Mouse (Mus musculus) frontal cortex, postnatal 36 days (tissue): ENCODE data around the gene Slf2.

Experiments
- DNase-seq, 2 experiments: peaks; one replicate each; pipeline ENCODE4 v3.0.0; 2022; ENCODE audit warnings: low spot score in 2 of 2

Slf2 gene

DNA sequence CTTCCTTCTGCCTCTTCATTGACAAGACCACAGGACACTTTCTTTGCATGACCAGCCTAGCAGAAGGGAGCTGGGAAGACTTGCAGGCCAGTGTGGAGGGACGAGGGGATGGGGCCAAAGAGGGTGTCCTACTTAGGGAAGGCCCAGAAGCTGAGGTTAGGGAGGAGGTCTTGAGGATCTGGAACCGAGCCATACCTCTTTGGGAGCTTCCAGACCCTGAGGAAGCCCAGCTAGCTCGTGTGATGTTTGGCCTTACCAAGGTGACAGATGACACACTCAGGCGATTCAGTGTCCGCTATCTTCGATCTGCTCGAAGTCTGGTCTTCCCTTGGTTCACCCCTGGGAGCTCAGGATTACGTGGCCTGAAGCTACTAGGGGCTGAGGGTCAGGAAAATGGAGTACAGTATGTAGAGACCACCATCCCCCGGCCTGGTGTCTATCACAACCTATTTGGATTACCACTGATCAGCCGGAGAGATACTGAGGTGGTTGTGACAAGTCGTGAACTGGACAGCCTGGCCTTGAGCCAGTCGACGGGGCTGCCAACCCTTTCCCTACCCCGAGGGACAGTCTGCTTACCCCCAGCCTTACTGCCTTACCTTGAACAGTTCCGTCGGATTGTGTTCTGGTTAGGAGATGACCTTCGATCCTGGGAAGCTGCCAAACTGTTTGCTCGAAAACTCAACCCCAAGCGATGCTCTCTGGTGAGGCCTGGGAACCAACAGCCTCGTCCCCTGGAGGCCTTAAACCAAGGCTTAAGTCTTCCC lies 76.7 kb downstream of the Slf2 start:
- no peak for DNase-seq

DNA sequence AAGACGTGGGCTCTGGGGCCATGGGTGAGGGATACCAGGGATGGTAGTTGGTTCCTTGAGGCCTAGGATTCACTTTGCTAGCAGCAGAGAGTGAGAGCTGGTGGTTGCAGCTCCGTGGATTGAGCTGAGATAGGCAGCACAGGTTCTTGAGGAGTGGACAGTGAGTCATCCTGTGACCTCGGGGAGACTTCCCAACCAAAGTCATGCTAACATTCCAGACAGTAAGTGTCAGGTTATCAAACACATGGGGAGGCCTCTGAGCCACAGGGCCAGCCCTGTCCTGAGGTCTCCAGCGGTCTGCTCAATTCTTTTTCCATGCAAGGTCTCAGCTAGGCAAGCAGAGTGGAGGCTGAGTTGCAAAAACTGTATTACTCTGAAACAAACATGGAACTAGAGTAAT lies 79.7 kb downstream of the Slf2 start:
- no peak for DNase-seq

DNA sequence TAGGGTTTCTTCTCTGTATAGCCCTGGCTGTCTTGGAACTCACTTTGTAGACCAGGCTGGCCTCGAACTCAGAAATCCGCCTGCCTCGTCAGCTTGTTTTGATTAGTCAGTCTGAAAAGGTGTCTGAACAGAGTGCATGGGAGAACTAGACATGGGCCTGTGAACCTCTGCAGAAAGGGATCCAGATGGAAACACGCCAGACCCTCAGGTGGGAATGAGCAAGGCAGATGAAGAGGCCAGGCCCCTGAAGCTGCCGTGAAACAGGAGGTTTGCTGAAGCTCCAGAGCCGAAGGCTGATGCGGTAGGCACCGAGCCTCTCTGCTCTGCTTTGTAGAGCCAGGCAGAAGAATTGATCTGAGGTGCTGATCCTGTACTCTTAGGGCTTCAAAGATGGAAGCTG lies 81.3 kb downstream of the Slf2 start:
- no peak for DNase-seq

DNA sequence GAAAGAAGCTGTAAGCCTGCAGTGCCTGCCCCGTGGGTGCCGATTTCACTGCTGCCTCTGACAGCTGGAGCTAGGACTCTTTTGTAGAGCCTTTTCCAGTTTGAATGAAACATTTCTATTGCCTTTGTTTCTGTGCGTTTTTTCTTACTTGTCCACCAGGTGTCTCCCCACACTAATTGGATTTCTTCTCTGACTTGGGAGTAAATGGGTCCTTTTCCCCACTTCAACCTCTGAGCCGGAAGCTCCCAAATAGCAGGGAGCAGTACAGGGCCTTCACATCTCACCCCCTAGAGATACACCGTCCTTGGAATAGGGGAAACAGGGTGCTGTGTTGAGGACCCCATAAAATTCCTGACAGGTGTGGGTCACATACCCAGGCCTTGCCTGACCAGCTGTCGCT lies 81.7 kb downstream of the Slf2 start:
- no peak for DNase-seq

DNA sequence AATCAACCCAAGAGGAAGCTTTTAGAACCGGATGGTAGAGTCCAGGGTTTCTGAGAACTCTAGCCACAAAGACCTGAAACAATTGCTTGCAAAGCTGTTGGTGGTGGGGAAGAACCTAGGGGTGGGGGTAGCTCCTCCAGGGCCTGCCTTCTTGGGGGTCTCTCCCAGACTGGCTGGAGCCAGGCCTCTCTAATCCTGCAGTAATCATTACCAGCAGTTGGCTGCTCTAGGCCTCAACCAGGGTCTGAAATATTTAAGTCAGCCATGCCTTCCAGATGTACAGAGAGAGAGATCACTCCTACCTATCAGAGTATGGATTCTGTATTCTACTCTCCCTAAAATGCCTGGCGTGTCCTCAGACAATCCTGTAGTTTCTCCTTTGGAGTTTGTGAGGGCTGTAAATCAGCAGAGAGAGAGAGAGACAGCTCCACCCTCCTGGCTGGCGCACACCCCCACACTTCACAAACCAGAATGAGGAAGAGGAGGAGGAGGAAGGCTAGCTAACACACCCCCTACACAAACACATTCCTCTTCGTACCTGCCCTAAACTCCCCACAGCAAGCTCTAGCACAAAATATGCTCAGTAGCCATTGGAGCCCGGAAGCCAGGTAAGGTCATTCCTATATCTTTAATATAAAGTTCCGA lies 82.8 kb downstream of the Slf2 start:
- no peak for DNase-seq

DNA sequence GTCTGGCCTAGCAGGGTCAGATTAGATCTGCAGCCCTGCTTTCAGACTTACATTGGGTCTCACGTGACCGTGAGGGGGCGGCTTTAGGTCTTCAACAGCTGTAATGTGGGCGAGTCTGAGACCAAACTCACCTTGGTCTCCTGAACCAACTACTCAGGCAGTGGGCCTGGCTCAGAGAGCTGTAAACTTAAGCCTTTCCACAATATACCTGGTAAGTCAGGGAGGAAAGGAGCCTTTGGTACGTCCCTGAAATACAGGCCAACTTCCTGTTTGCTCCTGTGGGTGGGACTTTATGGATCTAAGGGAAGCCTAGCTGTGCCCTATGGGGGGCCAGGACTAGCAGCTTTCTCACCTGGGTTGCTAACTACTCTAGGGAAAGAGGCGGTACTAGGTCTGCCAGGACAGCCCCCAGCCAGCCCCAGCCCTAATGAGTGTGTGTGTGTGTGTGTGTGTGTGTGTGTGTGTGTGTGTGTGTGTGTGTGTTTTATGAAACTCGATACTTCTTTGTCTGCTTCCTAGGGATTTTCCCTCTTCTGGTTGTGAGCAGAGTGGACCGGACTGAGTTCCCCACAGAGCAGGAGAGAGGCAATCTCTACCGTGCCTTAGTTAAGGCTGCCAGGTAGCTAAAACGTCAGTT lies 83.5 kb downstream of the Slf2 start, which contains the start of gene Lzts2:
TSS of gene Lzts2 (plus strand) at position 80 of the 637 bp plus-strand sequence.
- DNase-seq: no peak

DNA sequence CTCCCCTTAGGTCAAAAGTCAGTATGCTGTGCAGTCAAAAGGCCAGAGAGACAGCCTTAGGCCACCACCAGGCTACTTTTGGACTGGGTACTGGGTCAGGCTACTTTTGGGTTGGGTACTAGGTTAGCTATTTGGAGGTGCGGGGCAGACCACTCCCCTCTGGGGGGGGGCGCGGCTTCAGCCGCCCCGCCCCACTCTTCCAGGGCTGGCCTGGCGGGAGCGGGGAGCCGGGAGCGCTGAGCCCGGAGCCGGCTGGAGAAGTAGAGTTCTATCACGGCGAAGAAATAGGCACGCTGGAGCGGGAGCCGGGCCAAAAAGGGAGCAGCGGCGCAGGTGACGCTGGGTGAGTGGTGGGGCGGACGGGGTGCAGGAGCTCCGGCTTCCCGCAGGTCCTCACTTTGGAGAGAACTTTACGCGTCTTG lies 84.0 kb downstream of the Slf2 start:
- peak in 1 of 2 experiments; percentile 32 for DNase-seq

DNA sequence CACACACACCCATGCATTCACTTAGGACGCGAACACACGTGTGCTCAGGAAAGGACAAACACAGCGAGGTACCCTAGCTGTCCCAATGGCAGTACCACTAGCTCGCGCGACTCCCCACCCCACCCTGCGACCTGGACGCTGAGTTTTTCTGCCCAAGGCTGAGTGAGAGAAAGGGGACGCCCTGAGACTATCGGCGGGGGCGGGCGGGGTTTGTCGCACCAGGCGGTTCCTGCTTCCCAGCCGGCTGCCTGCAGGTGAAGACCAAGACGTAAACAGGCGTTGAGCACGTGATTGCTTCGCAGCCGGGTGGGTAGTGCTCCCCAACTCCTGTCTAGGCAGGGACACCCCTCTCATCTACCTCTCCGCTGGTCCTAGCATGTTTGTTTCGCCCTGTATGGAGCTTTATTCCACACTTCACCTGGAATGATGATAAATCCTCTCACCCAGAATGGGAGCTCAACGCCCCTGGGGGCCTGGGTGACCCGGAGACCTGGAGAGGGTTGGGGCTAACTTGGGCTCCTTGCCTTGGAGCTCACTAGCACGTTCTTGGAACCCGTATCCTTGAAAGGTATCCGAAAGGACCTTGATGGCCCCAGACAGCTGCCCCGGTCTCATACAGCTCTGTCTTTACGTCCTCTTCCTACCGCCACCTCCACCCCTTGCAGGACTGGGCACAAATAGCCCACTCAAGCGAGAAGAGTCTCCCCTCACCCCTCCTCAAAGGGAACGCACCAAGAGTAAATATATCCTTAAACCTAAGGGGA lies 84.7 kb downstream of the Slf2 start:
- peak in 1 of 2 experiments; percentile 27 for DNase-seq

DNA sequence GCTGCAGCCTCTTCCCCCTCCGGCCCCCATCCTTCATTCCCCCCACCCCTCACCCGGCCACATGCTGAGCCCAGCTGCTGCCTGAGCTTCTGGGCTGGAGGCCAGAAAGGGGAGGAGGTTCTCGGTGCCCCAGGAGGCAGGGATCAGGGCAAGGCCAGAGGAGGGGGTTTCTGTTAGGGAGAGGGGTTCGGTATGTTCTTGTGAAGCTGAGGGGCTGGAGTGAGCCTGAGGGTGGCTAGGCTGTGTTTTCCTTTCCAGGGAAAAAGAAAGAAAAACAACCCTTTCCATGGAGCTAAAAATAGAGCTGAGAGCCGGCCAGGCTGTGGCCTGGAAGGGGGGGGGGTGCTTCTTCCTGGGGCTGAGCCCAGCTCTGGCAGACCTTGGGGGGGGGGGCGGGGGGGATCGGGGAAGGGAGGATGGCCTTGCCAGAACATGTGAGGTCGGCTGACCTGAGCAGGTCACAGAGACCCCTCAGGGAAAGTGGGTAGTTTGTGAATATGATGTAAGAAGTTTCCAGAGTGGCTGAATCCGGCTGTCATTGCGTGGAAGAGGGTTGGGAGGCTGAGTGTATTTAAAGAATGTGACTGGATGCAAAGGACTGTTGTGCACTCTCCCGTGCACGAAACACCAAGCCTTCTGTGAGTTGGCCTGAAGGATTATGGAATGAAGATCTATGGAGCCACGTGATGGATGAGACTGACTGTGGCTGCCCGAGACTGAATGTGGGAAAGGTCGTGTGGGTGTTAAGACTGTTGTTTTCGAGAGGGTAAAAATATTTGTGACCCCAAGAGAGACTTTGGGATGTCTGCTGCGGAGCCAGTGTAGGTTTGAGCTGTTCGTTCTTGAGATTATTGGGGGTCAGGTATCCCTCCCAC lies 85.6 kb downstream of the Slf2 start:
- DNase-seq: peak; percentile 52 to 75

DNA sequence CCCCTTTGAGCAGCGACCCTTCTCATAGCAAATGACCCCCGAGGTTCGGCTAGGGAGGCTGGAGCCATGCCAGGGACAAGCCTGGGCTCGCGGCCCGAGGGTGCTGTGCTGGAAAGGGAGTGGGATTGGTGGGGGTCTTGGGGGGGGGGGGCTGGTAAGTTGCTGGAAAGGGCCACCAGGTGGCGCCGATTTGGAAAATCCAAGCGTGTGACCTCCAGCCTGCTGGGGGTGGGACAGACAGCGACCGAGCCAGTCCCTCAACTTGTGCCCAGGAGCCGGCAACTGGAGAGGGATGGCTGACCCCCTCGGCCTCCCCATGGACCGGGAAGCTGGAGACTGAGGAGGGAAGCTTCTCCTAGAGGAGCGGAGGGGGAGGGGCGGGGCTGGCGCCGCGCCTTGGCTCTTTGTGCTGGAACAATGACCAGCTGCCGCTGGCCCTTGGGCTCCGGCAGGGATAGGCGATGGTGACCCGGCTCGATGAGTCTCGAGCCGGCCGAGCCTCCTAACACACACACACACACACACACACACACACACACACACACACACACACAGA lies 86.3 kb downstream of the Slf2 start:
- DNase-seq: peak; percentile 64 to 66

DNA sequence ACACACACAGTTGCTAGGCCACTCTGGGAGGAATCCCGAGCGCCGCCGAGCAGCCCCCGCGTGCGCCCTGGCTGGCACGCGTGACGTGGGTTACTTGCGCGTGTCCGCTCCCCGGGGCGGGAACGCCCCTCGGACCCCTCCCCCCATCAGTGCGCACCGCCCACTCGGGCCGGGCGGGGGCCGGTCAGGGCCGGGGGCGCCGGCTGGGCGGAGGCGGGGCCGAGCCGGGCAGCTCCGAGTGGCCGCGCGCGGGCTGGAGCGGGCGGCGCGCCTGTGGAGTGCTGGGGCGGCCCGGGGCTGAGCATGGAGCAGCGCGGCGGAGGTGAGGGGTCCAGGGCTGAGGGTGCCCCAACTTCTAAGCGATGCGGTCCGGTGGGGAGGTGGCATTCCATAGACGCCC lies 87.0 kb downstream of the Slf2 start:
- peak; percentile 72 to 81 for DNase-seq

DNA sequence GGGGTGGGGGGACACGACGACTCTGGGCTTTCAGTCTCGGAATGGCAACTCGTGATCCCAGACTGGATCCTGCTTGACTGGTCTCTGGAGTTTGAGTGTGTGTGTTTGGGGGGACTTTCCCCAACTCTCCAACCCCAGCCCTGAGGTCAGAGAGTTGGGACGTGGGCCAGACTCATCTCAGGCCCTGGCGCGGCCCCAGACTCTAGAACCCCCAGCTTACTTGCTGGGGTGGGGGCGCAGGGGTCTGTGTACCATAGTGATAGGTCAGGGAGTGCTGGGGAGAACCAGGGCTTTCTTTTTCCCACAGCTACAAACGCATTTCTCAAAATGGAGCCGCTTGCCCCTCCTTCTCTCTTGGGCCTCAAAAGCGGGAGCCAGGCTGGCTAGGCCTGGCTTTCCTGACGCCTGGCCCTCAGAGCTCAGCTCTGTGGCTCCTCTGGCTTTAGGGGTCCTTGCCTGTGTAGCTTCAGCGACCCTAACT lies 87.4 kb downstream of the Slf2 start:
- DNase-seq: no peak

DNA sequence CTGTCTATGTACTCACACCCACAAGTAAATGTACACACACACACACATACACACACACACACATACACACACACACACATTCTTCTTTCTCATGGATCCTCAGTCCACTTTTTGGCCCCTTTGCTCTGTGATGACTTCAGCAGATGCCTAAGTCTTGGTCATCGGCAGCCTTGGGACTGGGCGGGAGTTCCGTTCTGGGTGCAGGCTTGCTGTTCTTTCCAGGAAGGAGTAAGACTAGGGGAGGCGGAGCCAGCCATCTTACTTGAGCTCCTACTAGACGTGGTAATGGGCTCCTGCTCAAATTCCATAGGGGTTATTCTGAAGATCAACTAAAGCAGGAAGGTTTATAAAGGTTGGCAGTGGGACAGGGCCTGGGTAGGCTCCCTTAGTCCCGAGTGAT lies 89.4 kb downstream of the Slf2 start:
- DNase-seq: no peak

DNA sequence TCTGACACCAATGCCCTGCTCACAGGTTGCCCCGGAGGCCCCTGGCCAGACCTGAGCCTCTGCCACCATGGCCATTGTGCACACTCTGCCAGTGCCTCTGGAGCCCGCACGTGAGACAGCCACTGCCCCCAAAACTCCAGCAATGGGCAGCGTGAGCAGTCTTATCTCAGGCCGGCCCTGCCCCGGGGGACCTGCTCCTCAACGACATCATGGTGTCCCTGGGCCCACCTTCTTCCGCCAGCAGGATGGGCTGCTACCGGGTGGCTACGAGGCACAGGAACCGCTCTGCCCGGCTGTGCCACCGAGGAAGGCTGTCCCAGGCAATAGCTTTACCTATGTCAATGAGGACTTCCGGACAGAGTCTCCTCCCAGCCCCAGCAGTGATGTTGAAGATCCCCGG lies 90.4 kb downstream of the Slf2 start:
- no peak for DNase-seq

DNA sequence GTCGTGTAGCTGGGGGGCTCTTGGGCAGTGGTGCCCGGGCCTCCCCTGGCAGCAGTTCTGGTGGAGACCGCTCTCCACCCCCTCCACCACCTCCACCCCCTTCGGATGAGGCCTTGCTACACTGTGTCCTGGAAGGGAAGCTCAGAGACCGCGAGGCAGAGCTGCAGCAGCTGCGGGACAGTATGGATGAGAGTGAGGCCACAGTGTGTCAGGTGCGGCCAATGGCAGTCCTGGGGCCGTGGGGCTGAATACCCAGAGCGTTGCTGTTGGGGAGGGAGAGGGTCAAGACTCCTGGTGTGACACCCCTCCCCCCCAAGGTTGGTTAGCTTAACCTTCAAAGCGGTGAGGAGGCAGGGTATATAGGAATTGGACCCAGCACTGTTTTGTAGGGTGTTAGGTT lies 93.0 kb downstream of the Slf2 start:
- no peak for DNase-seq

DNA sequence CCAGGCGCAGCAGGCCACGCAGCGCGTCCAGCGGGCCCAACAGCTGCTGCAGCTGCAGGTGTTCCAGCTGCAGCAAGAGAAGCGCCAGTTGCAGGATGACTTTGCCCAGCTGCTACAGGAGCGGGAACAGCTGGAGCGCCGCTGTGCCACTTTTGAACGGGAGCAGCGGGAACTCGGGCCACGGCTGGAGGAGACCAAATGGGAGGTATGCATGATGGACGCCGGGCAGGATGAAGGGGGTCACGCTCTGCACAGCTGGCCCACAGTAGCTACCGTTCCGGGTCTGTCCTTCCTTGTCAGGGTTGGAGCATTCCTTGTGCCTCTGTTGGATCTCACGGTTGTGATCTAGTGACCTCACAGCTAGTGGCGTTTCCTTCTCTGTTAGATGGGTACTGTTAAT lies 93.8 kb downstream of the Slf2 start:
- DNase-seq: no peak

DNA sequence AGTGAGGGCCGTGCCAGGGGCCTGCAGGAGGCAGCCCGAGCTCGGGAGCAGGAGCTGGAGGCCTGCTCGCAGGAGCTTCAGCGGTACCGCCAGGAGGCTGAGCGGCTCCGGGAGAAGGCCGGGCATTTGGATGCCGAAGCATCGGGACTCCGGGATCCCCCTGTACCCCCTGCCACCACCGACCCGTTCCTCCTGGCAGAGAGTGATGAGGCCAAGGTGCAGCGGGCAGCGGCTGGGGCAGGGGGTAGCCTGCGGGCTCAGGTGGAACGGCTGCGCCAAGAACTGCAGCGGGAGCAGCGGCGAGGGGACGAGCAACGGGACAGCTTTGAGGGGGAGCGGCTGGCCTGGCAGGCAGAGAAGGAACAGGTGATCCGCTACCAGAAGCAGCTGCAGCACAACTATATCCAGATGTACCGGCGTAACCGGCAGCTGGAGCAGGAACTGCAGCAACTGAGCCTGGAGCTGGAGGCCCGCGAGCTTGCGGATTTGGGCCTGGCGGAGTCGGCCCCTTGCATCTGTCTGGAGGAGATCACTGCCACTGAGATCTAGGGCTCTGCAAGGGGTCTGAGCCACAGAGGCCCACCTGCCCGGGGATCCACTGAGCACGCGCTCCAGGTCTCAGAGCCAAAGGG lies 95.1 kb downstream of the Slf2 start:
- no peak for DNase-seq

DNA sequence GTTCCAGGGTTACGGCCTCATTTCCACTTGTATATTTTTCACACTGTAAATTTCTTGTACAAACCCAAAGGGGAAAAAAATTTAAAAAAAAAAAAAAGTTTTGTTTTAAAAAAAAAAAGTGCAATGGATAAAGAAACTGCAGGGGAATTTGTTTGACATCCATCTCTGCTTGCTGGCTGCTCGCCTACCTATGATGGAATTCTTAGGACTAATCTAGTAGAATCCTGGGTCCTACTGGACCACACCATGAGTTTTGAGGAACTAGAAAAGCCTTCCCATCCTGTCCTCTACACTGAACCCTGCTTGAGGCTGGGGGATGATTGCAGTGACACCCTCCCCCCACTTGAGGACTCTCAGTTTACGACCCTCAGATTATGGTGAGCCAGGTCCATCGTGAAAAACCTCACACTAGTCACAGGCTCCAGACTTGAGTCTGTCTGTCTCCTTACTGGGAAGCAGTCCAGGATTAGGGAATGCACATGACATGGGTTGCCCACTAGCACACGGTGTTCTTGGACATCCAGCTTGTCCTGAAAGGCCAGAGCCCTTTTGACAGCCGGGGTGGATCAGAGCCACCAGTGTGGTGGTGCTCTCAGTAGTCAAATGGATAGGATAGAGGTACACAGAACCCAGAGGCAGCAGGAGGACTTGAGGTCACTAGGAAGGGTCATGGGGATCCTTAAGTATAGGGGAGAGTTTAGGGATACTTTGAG lies 96.2 kb downstream of the Slf2 start:
- no peak for DNase-seq

DNA sequence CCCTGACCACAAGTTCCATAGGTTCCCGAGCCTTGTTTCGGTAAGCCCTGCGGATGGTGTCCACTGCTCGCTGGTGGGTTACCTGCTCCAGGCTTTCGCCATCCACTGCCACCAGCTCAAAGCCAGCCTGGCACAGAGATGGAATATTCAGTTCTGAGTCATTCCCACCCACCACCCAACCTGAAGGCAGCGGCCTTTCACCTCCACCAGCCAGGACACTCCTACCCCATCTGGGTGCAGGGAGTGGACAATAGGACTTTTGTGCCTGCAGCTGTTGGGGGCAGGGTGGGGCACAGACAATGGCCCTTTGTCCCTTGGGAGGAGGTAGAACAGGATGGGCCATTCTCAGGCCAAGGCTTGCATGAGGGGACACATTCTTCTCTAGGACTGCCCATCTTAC lies 96.9 kb downstream of the Slf2 start:
- DNase-seq: no peak

DNA sequence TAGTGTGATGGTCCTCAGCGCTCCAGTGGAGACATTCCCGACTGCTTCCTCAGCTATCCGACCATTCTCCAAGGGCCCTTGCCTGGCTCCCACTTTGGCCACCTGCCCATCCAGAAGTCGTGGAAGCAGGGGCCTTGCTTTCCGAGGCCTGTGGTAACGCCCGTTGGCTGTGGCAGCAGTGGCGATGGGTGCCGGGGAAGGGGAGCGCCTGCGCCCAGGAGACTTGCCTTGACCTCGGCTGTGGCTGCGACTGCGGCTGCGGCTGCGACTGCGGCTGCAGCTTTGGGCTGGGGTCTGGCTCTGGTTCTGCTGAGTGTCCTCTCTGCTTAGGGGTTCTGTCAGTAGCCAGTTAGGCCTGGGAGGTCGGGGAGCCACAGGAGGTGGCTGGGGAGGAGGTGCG lies 97.8 kb downstream of the Slf2 start:
- no peak for DNase-seq
